Mouse (Mus musculus) CD4-positive naive resting alpha-beta T cell, adult 76 days (primary cell): ENCODE results near the gene Olfr493. TPM values are rescaled to one million over a fixed set of nuclear protein-coding genes. Genes with fewer than 3 reads are reported as not detected.

Experiments used
- total RNA-seq: library from RNA; stranded (reverse); gene quantifications from one replicate; pipeline ENCODE4 v1.2.4, GENCODE M21; 2023

Gene Olfr493
- total RNA-seq, result not detected

DNA sequence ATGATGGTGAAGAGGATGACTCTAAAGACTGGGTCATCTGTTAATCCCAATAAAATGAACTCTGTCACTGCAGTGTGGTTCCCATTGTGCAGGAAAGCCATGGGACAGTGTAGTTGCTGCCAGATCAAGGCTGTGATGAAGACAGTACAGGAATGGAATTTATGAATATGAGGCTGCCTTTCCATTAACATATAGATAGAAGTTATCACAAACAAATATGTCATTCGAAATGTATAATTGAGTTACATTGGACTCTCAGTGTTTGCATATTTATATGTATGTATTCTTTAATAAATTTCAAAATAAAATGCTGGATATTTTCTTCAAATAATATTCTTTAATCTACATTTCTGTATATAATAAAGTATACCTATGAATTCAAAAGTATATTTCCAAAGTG, at the start of gene Olfr493:
Gene Olfr493 (minus strand): TSS at position 101 of the 400 bp plus-strand sequence.

GRCm38 (mm10) chr7:108392867-108393266, 46.1 kb upstream of the Olfr493 start, which contains the start of gene Olfr495:
Olfr495 (plus strand) TSS chr7:108393167.

DNA sequence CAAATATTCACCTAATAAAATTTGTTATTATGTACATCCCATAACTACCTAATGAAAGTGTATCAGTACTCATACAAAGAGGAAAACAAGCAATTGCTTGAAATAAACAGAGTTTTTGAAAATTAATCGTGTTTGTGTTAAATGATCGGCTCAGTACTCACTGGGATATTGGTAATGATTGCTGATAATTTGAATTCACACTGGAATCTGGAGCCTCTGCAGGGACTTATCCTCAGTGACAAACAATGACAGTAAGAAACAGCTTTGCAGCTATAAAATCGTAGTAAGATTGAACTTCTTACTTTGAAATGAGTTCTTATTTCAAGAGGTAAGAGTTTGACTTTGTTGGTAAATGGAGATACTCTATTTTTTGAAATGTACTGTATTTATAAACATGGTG, 18.3 kb upstream of the Olfr493 start, which contains the start of gene Olfr494:
Gene Olfr494 (plus strand): TSS at position 301 of the 400 bp plus-strand sequence.

GRCm38 (mm10) chr7:108323574-108323973, 23.2 kb downstream of the Olfr493 start, which contains the start of gene Olfr492:
Olfr492 (minus strand) TSS chr7:108323674.

GRCm38 (mm10) chr7:108313151-108313550, 33.6 kb downstream of the Olfr493 start, which contains the start of gene Olfr491:
Olfr491 (plus strand) TSS chr7:108313451.

Other genes with a start within 250 kb of the Olfr493 start
- gene Olfr482, start 249.4 kb downstream of the Olfr493 start, total RNA-seq, result 2.1 TPM
- gene Olfr483, start 246.1 kb downstream of the Olfr493 start, total RNA-seq, result not detected
- gene Olfr484, start 219.5 kb downstream of the Olfr493 start, total RNA-seq, result not detected
- gene Olfr485, start 187.1 kb downstream of the Olfr493 start, total RNA-seq, result not detected
- gene Olfr486, start 174.2 kb downstream of the Olfr493 start, total RNA-seq, result not detected
- not detected for gene Olfr487, start 132.3 kb downstream of the Olfr493 start, total RNA-seq
- gene Olfr488, start 88.6 kb downstream of the Olfr493 start, total RNA-seq, result not detected
- gene Olfr490, start 58.0 kb downstream of the Olfr493 start, total RNA-seq, result not detected
- not detected for gene Olfr491, start 33.5 kb downstream of the Olfr493 start, total RNA-seq
- not detected for gene Olfr492, start 23.3 kb downstream of the Olfr493 start, total RNA-seq
- not detected for gene Olfr494, start 18.4 kb upstream of the Olfr493 start, total RNA-seq
- gene Olfr495, start 46.2 kb upstream of the Olfr493 start, total RNA-seq, result not detected
- not detected for gene Olfr497, start 73.4 kb upstream of the Olfr493 start, total RNA-seq
- not detected for gene Olfr498, start 118.3 kb upstream of the Olfr493 start, total RNA-seq
- not detected for gene Olfr502, start 178.1 kb upstream of the Olfr493 start, total RNA-seq
- gene Olfr503, start 197.5 kb upstream of the Olfr493 start, total RNA-seq, result not detected
- gene Olfr504, start 218.8 kb upstream of the Olfr493 start, total RNA-seq, result not detected